Mouse (Mus musculus) cerebellum, adult 9-10 months (tissue): ENCODE measurements at regions not wholly inside any gene's neighbourhood (a gene's known extent, or its start where the extent isn't known, plus 50 kb on each side); places are given as distances from the start of the nearest gene placed in this dataset.

Experiments used
- DNase-seq: peaks from one replicate; pipeline ENCODE4 v3.0.0; 2022

- no peak for DNase-seq
These were observed 83.7 kb upstream of the Lama2 start for GRCm38 (mm10) chr10:27703260-27703659.

GRCm38 (mm10) chr10:27698305-27698704 is 78.7 kb upstream of the Lama2 start:
- DNase-seq: no peak

- DNase-seq: no peak
These were observed 61.8 kb upstream of the Lama2 start for GRCm38 (mm10) chr10:27681376-27681775.

- DNase-seq: peak; percentile 3
These were observed 56.0 kb upstream of the Lama2 start for GRCm38 (mm10) chr10:27675579-27675978.

GRCm38 (mm10) chr10:27674379-27674778 is 54.8 kb upstream of the Lama2 start:
- no peak for DNase-seq
